Mouse (Mus musculus): ENCODE results near the gene Mon1a.

Gene Mon1a

GRCm38 (mm10) chr9:107908410-107909158 lies 20.6 kb downstream of the Mon1a start:
- no peak for DNase-seq (ENCODE audit: extremely low spot score, low read depth, low spot score)

GRCm38 (mm10) chr9:107910025-107910769 lies 22.2 kb downstream of the Mon1a start:
- DNase-seq (ENCODE audit: extremely low spot score, low read depth, low spot score), result no peak

GRCm38 (mm10) chr9:107914764-107915420 lies 26.9 kb downstream of the Mon1a start:
- no peak for DNase-seq (ENCODE audit: extremely low spot score, low read depth, low spot score)

- DNase-seq (ENCODE audit: extremely low spot score, low read depth, low spot score), result no peak
Measured at GRCm38 (mm10) chr9:107917895-107918608, 30.1 kb downstream of the Mon1a start.

DNA sequence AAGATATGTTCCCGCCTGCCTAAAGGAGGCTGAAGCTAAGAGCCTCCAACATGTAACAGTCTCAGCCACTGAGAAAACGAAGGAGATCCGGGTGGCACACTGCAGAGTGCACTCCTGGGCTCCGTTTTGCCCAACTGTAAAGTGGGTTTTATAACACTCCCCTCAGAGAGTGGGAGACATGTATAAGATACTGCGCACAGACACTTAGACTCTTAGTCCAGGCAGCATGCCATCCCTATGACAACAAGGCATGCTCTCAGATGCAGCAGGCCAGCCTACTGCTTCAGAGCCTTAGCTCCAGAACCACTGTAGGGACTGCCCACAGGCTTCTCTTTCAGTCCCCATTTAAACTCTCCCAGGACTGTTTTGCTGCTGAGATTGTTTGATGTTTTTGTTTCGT lies 30.9 kb downstream of the Mon1a start:
- DNase-seq (ENCODE audit: extremely low spot score, low read depth, low spot score), result no peak

DNA sequence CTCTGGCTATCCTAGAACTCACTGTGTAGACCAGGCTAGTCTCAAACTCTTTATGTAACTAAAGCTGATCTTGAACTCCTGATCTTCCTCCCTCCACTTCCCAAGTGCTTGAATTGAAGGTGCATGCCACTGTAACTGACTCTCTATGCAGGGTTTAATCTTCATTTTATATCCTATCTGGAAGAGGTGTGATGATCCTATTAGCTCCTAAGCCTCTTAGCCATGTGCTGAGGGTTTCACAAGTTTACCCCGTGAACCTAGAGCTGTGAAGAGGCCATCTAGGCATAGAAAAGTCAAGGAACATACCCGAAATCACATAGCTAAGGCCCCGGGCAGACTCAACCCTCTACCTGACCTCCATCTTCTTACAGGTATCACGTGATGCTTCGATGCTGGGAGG lies 31.5 kb downstream of the Mon1a start:
- no peak for DNase-seq (ENCODE audit: extremely low spot score, low read depth, low spot score)

GRCm38 (mm10) chr9:107923021-107923420 lies 35.1 kb downstream of the Mon1a start:
- no peak for DNase-seq (ENCODE audit: extremely low spot score, low read depth, low spot score)

DNA sequence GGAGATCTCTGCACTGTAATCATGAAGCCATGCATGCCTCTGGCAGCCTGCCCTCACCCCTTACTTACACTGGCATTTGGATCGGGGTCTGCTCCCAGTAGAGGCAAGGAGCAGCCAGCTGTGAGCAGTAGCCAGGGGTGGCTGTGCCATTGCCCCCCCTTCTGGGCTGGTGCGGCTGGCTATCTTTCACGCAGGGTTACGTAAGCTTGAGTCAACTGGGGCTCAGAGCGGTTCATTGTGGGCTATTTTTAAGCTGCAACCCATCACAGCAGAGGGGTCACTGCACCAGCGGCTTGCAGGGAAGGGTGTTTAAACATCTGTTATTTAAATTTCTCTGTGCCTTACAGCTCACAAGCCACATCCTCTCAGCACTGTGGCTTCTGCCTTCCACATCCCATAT lies 36.0 kb downstream of the Mon1a start:
- no peak for DNase-seq (ENCODE audit: extremely low spot score, low read depth, low spot score)

- DNase-seq (ENCODE audit: extremely low spot score, low read depth, low spot score), result no peak
Measured at GRCm38 (mm10) chr9:107925251-107925650, 37.3 kb downstream of the Mon1a start.

- DNase-seq (ENCODE audit: extremely low spot score, low read depth, low spot score), result no peak
Measured at GRCm38 (mm10) chr9:107926920-107927420, 39.0 kb downstream of the Mon1a start.

- no peak for DNase-seq (ENCODE audit: extremely low spot score, low read depth, low spot score)
Measured at GRCm38 (mm10) chr9:107927749-107928148, 39.8 kb downstream of the Mon1a start.

DNA sequence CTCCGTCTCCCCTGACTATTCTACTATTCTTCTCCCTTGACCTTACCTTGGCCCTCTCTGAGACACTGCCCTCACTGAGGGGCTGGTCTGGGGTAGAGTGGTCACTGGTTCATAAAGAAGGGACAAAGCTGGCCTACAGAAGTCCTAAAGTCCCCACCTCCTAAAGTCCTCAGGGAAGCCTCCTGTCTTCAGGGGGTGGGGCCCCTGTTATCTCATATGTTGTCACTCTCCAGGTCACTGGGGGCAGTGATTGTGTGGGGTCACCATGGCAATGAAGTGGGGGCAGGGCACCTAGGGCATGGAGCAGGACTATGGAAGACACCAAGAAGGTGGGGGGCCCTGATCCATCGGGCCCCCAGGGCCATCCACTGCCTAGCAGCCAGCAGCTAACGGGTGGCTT lies 40.2 kb downstream of the Mon1a start, which contains the start of gene Actl11:
Gene Actl11 (plus strand): TSS at position 301 of the 400 bp plus-strand sequence.
- DNase-seq (ENCODE audit: extremely low spot score, low read depth, low spot score), result no peak

DNA sequence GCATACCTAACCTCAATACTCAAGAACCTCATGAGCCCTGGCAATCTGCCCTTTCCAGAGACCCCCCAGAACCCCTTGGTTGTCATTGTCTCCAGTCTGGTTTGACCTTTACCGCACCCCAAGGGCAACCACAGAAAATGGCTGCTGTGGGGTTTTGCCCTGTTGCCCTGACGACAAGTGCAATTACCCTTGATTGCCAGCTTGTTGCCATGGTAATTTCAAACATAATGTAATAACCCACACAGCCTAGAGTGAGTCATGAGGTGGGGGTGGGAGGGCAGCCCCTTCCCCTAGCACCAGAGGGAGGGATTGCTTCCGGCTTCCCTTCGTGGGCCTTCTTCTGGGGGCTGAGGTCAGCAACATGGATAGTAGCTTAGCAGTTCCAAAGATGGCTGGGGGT lies 44.3 kb downstream of the Mon1a start:
- no peak for DNase-seq (ENCODE audit: extremely low spot score, low read depth, low spot score)

GRCm38 (mm10) chr9:107934146-107934545 lies 46.2 kb downstream of the Mon1a start:
- DNase-seq (ENCODE audit: extremely low spot score, low read depth, low spot score), result no peak

DNA sequence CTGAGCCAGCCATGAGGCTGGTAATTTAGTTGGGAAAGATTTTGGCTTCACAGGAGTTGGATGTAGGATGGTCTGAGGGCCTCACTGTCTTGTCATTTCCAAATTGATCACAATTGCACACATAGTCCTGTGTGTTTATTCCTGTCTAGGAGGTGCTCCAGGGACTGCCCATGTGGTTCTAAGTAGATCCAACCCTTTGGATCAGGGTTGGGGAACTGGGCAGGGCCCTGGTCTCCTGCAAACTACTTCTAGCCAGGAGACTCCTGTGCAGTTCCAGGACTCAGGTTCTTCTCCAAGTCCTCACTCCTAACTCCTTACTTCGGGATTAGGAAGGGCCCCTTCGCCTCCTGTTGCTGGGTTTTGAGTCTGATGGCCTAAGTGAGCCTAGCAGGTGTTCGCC lies 47.4 kb downstream of the Mon1a start, which contains the start of gene Camkv:
Gene Camkv (plus strand): TSS at position 301 of the 400 bp plus-strand sequence.
- DNase-seq (ENCODE audit: extremely low spot score, low read depth, low spot score), result no peak

- no peak for DNase-seq (ENCODE audit: extremely low spot score, low read depth, low spot score)
Measured at GRCm38 (mm10) chr9:107935790-107936214, 47.9 kb downstream of the Mon1a start.

GRCm38 (mm10) chr9:107936215-107936822 lies 48.4 kb downstream of the Mon1a start:
- DNase-seq (ENCODE audit: extremely low spot score, low read depth, low spot score), result no peak

GRCm38 (mm10) chr9:107936831-107937230 lies 48.9 kb downstream of the Mon1a start:
- DNase-seq (ENCODE audit: extremely low spot score, low read depth, low spot score), result no peak

DNA sequence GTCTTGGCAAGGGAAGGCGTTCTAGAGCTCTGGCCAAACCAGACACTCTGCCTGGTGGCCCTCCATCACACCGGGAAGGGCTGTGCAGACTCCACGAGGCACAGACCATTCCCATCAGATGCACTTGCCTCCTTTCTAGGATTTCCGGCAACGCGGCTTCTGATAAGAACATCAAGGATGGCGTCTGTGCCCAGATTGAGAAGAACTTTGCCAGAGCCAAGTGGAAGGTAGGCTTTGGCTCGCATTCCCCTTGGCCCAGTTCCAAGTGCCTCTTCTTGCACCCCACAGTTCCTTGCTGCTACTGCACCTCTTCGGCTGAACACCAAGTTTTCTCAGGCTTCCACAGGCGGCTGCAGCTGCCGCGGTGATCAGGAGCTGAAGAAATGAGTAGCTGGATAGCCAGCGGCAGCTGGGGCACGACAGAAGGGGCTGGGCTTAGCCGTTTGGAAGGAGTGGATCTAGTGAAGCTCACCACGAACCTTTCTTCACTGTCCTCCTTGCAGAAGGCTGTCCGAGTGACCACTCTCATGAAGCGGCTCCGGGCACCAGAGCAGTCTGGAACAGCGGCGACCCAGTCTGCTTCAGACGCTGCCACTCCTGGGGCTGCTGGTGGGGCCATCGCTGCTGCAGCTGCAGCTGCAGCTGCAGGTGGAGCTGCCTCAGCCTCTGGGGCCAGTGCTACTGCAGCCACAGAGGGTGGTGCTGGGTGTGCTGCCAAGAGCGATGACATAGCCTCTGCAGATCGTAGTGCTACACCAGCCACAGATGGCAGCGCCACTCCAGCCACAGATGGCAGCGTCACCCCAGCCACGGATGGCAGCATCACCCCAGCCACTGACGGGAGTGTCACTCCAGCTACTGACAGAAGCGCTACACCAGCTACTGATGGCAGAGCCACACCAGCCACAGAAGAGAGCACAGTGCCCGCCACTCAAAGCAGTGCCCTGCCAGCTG lies 59.6 kb downstream of the Mon1a start:
- DNase-seq (ENCODE audit: extremely low spot score, low read depth, low spot score), result no peak

All from hindlimb bud, embryonic 11.5 days (tissue).